Mouse (Mus musculus) erythroblast, embryonic 14.5 days (primary cell): ENCODE measurements around the gene Pum2.

Experiments
- GATA1 ChIP-seq: IDR thresholded peaks from 2 replicates; pipeline ENCODE4 v1.6.1; 2012; ENCODE audit warnings: low read length, inconsistent platforms, mixed read lengths
- TAL1 ChIP-seq: IDR thresholded peaks from 3 replicates; pipeline ENCODE4 v1.6.1; 2012; ENCODE audit warnings: low read length, inconsistent platforms, mixed read lengths

DNA sequence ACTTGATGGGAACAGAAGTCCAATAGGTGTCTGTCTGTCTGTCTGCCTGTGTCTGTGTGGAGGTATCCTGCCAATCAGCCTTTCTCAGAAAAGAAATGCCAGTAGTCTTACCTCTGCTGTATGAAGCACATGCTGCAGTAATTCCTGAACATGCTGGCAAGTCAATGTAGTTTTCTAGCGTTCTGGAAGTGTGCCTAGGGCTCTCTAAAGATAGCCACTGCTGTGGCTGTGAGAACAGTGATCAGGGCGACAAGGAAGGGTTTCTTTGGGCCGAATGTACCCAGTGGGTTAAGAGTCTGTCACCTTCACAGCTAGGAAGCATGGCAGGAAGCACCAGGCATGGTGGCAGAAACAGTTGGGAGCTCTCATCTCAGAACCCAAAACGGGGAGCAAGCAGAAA is 80.2 kb downstream of the Pum2 start:
- TF ChIP-seq GATA1: no peak
- no peak for TF ChIP-seq TAL1
